Mouse (Mus musculus) hindbrain, embryonic 13.5 days (tissue): ENCODE measurements around the gene Wwc2. TPM values are rescaled to one million over a fixed set of nuclear protein-coding genes. Genes with fewer than 3 reads are reported as not detected.
A peak's percentile ranks its signal among the peaks of the same experiment; 100 is the strongest.

Source experiments
- ATAC-seq: fragments of 200-750 bp; cut with Nextera tagmentation; 2 replicates; pipeline ENCODE4 v1.8.0; 2017; ENCODE audit warnings: moderate TSS enrichment; ENCODE audit not compliant: low FRiP score
- H3K27ac ChIP-seq: fragments of 300-500 bp; sonication (generic); 2 replicates; pipeline ENCODE4 v1.5.1; 2015; ENCODE audit warnings: inconsistent platforms, mild to moderate bottlenecking, moderate library complexity
- H3K27me3 ChIP-seq: fragments of 300-500 bp; sonication (generic); 2 replicates; pipeline ENCODE4 v1.6.1; 2015; ENCODE audit warnings: mild to moderate bottlenecking, inconsistent platforms
- H3K36me3 ChIP-seq: fragments of 300-500 bp; sonication (generic); 2 replicates; pipeline ENCODE4 v1.6.1; 2015; ENCODE audit warnings: mild to moderate bottlenecking, inconsistent platforms
- H3K4me1 ChIP-seq: fragments of 300-500 bp; sonication (generic); replicated peaks from 2 replicates; pipeline ENCODE4 v1.6.1; 2015; ENCODE audit warnings: inconsistent platforms
- H3K4me2 ChIP-seq: fragments of 300-500 bp; sonication (generic); 2 replicates; pipeline ENCODE4 v1.6.1; 2015; ENCODE audit warnings: inconsistent platforms, mild to moderate bottlenecking, moderate library complexity
- H3K4me3 ChIP-seq: fragments of 300-500 bp; sonication (generic); 2 replicates; pipeline ENCODE4 v1.5.1; 2015; ENCODE audit warnings: mild to moderate bottlenecking, inconsistent platforms
- H3K9ac ChIP-seq: fragments of 300-500 bp; sonication (generic); 2 replicates; pipeline ENCODE4 v1.6.1; 2015; ENCODE audit warnings: mild to moderate bottlenecking, inconsistent platforms
- H3K9me3 ChIP-seq: fragments of 300-500 bp; sonication (generic); 2 replicates; pipeline ENCODE4 v1.6.1; 2016; ENCODE audit warnings: inconsistent platforms
- WGBS: fragments of 180-500 bp; shearing (Covaris S2); methylation state at CpG from one replicate; pipeline ENCODE4 v1.1.7; 2015; 5-methylcytosine and 5-hydroxymethylcytosine counted together
- polyA plus RNA-seq: library from polyadenylated mRNA; unstranded; fragments of >200 nt; fragmentation: Nextera tagmentation; extraction: Ambion mirVana; gene quantifications from 2 replicates; pipeline ENCODE4 v1.2.1, GENCODE M21; 2015

The Wwc2 gene
- polyA plus RNA-seq, 1 experiment from 2014 or later: 6.0 TPM

GRCm38 (mm10) chr8:47889936-47890813 is 100.5 kb downstream of the Wwc2 start:
- no peaks in the 10 kb centered on the region for H3K27me3 ChIP-seq
- peak; percentile 76 for ATAC-seq
- H3K4me2 ChIP-seq: no peak overlapping the region; the same call in 1 of the 2 replicates
- H3K4me3 ChIP-seq: no peak overlapping the region
- H3K9ac ChIP-seq: no peak overlapping the region
- no peaks in the 10 kb centered on the region for H3K36me3 ChIP-seq
- 0 out of 2 replicates have a peak overlapping the region, but pooled peaks have one; percentile 8 for H3K27ac ChIP-seq
- 58% methylated on average over 23 of the region's 23 CpGs for WGBS
- H3K9me3 ChIP-seq: no peaks in the 10 kb centered on the region
- H3K4me1 ChIP-seq: peaks cover 21% of the 10 kb centered on the region

- WGBS: 72% methylated on average over 11 of the region's 11 CpGs
- H3K36me3 ChIP-seq: no peaks in the 10 kb centered on the region
- no peaks in the 10 kb centered on the region for H3K27me3 ChIP-seq
- H3K4me1 ChIP-seq: peaks cover 21% of the 10 kb centered on the region
- no peak overlapping the region for H3K4me3 ChIP-seq
- ATAC-seq: no peak
- H3K4me2 ChIP-seq: no peak overlapping the region
- no peaks in the 10 kb centered on the region for H3K9me3 ChIP-seq
- no peak overlapping the region for H3K27ac ChIP-seq
- H3K9ac ChIP-seq: no peak overlapping the region
Observed at GRCm38 (mm10) chr8:47888841-47889570, 101.7 kb downstream of the Wwc2 start.

GRCm38 (mm10) chr8:47884306-47884705 is 106.4 kb downstream of the Wwc2 start:
- Histone ChIP-seq H3K27ac (no peak overlapping the region), H3K36me3 (peaks cover 12% of the 10 kb centered on the region), H3K4me3 (no peak overlapping the region), H3K4me1 (no peaks in the 10 kb centered on the region), H3K4me2 (no peak overlapping the region), H3K9me3 (no peaks in the 10 kb centered on the region), H3K9ac (no peak overlapping the region), H3K27me3 (no peaks in the 10 kb centered on the region)
- WGBS: 82% methylated on average over 5 of the region's 5 CpGs
- no peak for ATAC-seq

- no peak overlapping the region for H3K4me2 ChIP-seq
- H3K36me3 ChIP-seq: peaks cover 12% of the 10 kb centered on the region
- no peaks in the 10 kb centered on the region for H3K9me3 ChIP-seq
- 94% methylated on average over 8 of the region's 8 CpGs for WGBS
- no peaks in the 10 kb centered on the region for H3K4me1 ChIP-seq
- ATAC-seq: no peak
- no peak overlapping the region for H3K9ac ChIP-seq
- H3K27me3 ChIP-seq: no peaks in the 10 kb centered on the region
- H3K27ac ChIP-seq: no peak overlapping the region
- no peak overlapping the region for H3K4me3 ChIP-seq
Observed at GRCm38 (mm10) chr8:47883739-47884138, 107.0 kb downstream of the Wwc2 start.

GRCm38 (mm10) chr8:47878516-47878915 is 112.2 kb downstream of the Wwc2 start:
- Histone ChIP-seq H3K9ac (no peak overlapping the region), H3K4me2 (no peak overlapping the region), H3K4me3 (no peak overlapping the region), H3K4me1 (no peaks in the 10 kb centered on the region), H3K27ac (no peak overlapping the region), H3K27me3 (no peaks in the 10 kb centered on the region), H3K36me3 (peaks cover 12% of the 10 kb centered on the region), H3K9me3 (no peaks in the 10 kb centered on the region)
- ATAC-seq: no peak
- 76% methylated on average over 3 of the region's 3 CpGs for WGBS

- H3K27ac ChIP-seq: no peak overlapping the region
- H3K9me3 ChIP-seq: no peaks in the 10 kb centered on the region
- H3K4me3 ChIP-seq: no peak overlapping the region
- ATAC-seq: no peak
- H3K36me3 ChIP-seq: no peaks in the 10 kb centered on the region
- H3K27me3 ChIP-seq: no peaks in the 10 kb centered on the region
- 95% methylated on average over 12 of the region's 12 CpGs for WGBS
- no peak overlapping the region for H3K4me2 ChIP-seq
- no peak overlapping the region for H3K9ac ChIP-seq
- H3K4me1 ChIP-seq: no peaks in the 10 kb centered on the region
Observed at GRCm38 (mm10) chr8:47875865-47876264, 114.9 kb downstream of the Wwc2 start.

- WGBS: 73% methylated on average over 13 of the region's 13 CpGs
- ATAC-seq: no peak
- no peak overlapping the region for H3K4me2 ChIP-seq
Observed at GRCm38 (mm10) chr8:47874497-47875178, 116.1 kb downstream of the Wwc2 start.

GRCm38 (mm10) chr8:47872361-47873107 is 118.2 kb downstream of the Wwc2 start:
- Histone ChIP-seq H3K4me2 (no peak overlapping the region), H3K4me3 (no peak overlapping the region), H3K27me3 (no peaks in the 10 kb centered on the region), H3K27ac (no peak overlapping the region), H3K36me3 (peaks cover 16% of the 10 kb centered on the region), H3K4me1 (no peaks in the 10 kb centered on the region), H3K9me3 (no peaks in the 10 kb centered on the region), H3K9ac (no peak overlapping the region)
- ATAC-seq: peak; percentile 82
- WGBS: 52% methylated on average over 13 of the region's 13 CpGs

More at GRCm38 (mm10) chr8:47874497-47875178, 116.1 kb downstream of the Wwc2 start:
- H3K27ac ChIP-seq: no peak overlapping the region
- H3K9ac ChIP-seq: no peak overlapping the region
- H3K36me3 ChIP-seq: no peaks in the 10 kb centered on the region
- H3K4me3 ChIP-seq: no peak overlapping the region
- H3K27me3 ChIP-seq: no peaks in the 10 kb centered on the region
- H3K4me1 ChIP-seq: no peaks in the 10 kb centered on the region
- H3K9me3 ChIP-seq: no peaks in the 10 kb centered on the region

- Histone ChIP-seq H3K4me2 (no peak overlapping the region), H3K9ac (no peak overlapping the region), H3K9me3 (no peaks in the 10 kb centered on the region), H3K27me3 (no peaks in the 10 kb centered on the region), H3K27ac (no peak overlapping the region), H3K36me3 (peaks cover 38% of the 10 kb centered on the region), H3K4me3 (no peak overlapping the region), H3K4me1 (no peaks in the 10 kb centered on the region)
- ATAC-seq: peak; percentile 80
- 27% methylated on average over 8 of the region's 8 CpGs for WGBS
Observed at GRCm38 (mm10) chr8:47867067-47867466, 123.7 kb downstream of the Wwc2 start.

GRCm38 (mm10) chr8:47866568-47866967 is 124.2 kb downstream of the Wwc2 start:
- H3K9me3 ChIP-seq: no peaks in the 10 kb centered on the region
- H3K9ac ChIP-seq: peak overlapping the region; percentile 43; the same call in 1 of the 2 replicates
- H3K4me2 ChIP-seq: no peak overlapping the region
- H3K4me3 ChIP-seq: no peak overlapping the region
- H3K27ac ChIP-seq: no peak overlapping the region
- H3K4me1 ChIP-seq: no peaks in the 10 kb centered on the region
- ATAC-seq: no peak
- no peaks in the 10 kb centered on the region for H3K27me3 ChIP-seq
- WGBS: 88% methylated on average over 8 of the region's 8 CpGs
- peaks cover 43% of the 10 kb centered on the region for H3K36me3 ChIP-seq

GRCm38 (mm10) chr8:47859259-47859658 is 131.5 kb downstream of the Wwc2 start:
- H3K4me1 ChIP-seq: no peaks in the 10 kb centered on the region
- peak overlapping the region; percentile 17; the same call in 1 of the 2 replicates for H3K4me2 ChIP-seq
- no peaks in the 10 kb centered on the region for H3K27me3 ChIP-seq
- no peak overlapping the region for H3K4me3 ChIP-seq
- WGBS: 84% methylated on average over 12 of the region's 12 CpGs
- H3K36me3 ChIP-seq: peaks cover 43% of the 10 kb centered on the region
- no peak overlapping the region for H3K9ac ChIP-seq
- no peak for ATAC-seq
- no peaks in the 10 kb centered on the region for H3K9me3 ChIP-seq
- peak overlapping the region; percentile 72; the same call in 1 of the 2 replicates for H3K27ac ChIP-seq
